Mouse (Mus musculus) midbrain, embryonic 14.5 days (tissue): ENCODE data around the gene Thbd. TPM values are rescaled to one million over a fixed set of nuclear protein-coding genes. Genes with fewer than 3 reads are reported as not detected.

Experiments used
- ATAC-seq: fragments of 200-750 bp; cut with Nextera tagmentation; 2 replicates; pipeline ENCODE4 v1.8.0; 2017; ENCODE audit warnings: moderate number of reproducible peaks, moderate library complexity; ENCODE audit not compliant: low FRiP score, low TSS enrichment
- DNase-seq: peaks from one replicate; pipeline ENCODE4 v3.0.0-alpha.2; 2015
- H3K27ac ChIP-seq: fragments of 300-500 bp; sonication (generic); replicated peaks from 2 replicates; pipeline ENCODE4 v1.5.1; 2014; ENCODE audit warnings: mild to moderate bottlenecking, low read depth, low read length, moderate library complexity
- H3K27me3 ChIP-seq: fragments of 300-500 bp; sonication (generic); 2 replicates; pipeline ENCODE4 v1.6.1; 2014; ENCODE audit warnings: low read length, control low read depth, mixed read lengths; ENCODE audit not compliant: control insufficient read depth, insufficient read depth
- H3K36me3 ChIP-seq: fragments of 300-500 bp; sonication (generic); 2 replicates; pipeline ENCODE4 v1.6.1; 2014; ENCODE audit warnings: low read length, control low read depth; ENCODE audit not compliant: control insufficient read depth, insufficient read depth
- H3K4me1 ChIP-seq: fragments of 300-500 bp; sonication (generic); 2 replicates; pipeline ENCODE4 v1.6.1; 2014; ENCODE audit warnings: mild to moderate bottlenecking, antibody characterized with exemption, low read length, control low read depth; ENCODE audit not compliant: control insufficient read depth, insufficient read depth
- H3K4me2 ChIP-seq: fragments of 300-500 bp; sonication (generic); 2 replicates; pipeline ENCODE4 v1.6.1; 2014; ENCODE audit warnings: mild to moderate bottlenecking, low read length, moderate library complexity
- H3K4me3 ChIP-seq: fragments of 300-500 bp; sonication (generic); replicated peaks from 2 replicates; pipeline ENCODE4 v1.5.1; 2014; ENCODE audit warnings: low read depth, low read length
- H3K9ac ChIP-seq: fragments of 300-500 bp; sonication (generic); replicated peaks from 2 replicates; pipeline ENCODE4 v1.6.1; 2014; ENCODE audit warnings: mild to moderate bottlenecking, low read length, moderate library complexity
- H3K9me3 ChIP-seq: fragments of 300-500 bp; sonication (generic); 2 replicates; pipeline ENCODE4 v1.6.1; 2016; ENCODE audit warnings: low read length, control low read depth, mixed read lengths; ENCODE audit not compliant: control insufficient read depth
- WGBS: fragments of 180-500 bp; shearing (Covaris S2); extraction: QIAGEN DNeasy Blood & Tissue Kit; methylation state at CpG from one replicate; pipeline ENCODE4 v1.1.7; 2014; 5-methylcytosine and 5-hydroxymethylcytosine counted together
- polyA plus RNA-seq: library from polyadenylated mRNA; unstranded; fragments of >200 nt; fragmentation: Nextera tagmentation; extraction: Ambion mirVana; gene quantifications from 2 replicates; pipeline ENCODE4 v1.2.1, GENCODE M21; 2014

Gene Thbd
- polyA plus RNA-seq, 1 experiment from 2014 or later, result 5.4 TPM

DNA sequence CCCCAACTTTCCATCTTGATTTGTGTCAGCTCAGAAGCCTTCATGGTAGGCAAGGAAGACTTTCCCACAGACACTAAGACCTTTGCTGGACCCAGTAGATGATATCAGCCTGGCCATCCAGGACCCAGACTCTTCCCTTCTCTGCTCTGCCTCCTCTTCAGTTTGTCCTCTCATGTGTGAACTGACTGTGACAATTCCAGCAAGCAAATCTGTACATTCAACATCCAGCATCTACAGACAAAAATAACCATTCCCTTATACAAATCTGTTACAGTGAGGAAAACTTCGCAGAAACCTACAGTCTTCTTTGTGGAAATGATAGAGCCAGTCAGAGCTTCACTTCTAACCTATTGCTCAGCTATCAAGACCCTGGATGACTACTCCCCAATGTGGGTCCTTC, 50.8 kb downstream of the Thbd start:
- no peak overlapping the region for H3K27ac ChIP-seq
- H3K36me3 ChIP-seq, result no peaks in the 10 kb centered on the region
- no peak overlapping the region for H3K4me3 ChIP-seq
- no peaks in the 10 kb centered on the region for H3K9me3 ChIP-seq
- H3K4me1 ChIP-seq, result no peaks in the 10 kb centered on the region
- H3K4me2 ChIP-seq, result no peak overlapping the region
- H3K9ac ChIP-seq, result no peak overlapping the region
- no peak for DNase-seq
- H3K27me3 ChIP-seq, result no peaks in the 10 kb centered on the region
- no peak for ATAC-seq
- WGBS, result 87% methylated on average over 1 of the region's 1 CpGs

Other genes starting within 250 kb of the Thbd start
- gene Sstr4, start 12.8 kb downstream of the Thbd start, polyA plus RNA-seq, result 1.4 and 2.6 TPM in 2 replicates
- gene Cd93, start 35.4 kb upstream of the Thbd start, polyA plus RNA-seq, result 5.1 and 8.8 TPM in 2 replicates